Mouse (Mus musculus) intestine, postnatal 0 days (tissue): ENCODE measurements at regions not wholly inside any gene's neighbourhood (a gene's known extent, or its start where the extent isn't known, plus 50 kb on each side); places are given as distances from the start of the nearest gene placed in this dataset.

ENCODE experiments used
- ATAC-seq: fragments of 200-750 bp; cut with Nextera tagmentation; 2 replicates; pipeline ENCODE4 v1.8.0; 2017; ENCODE audit warnings: mild to moderate bottlenecking, moderate TSS enrichment, moderate library complexity
- H3K27ac ChIP-seq: fragments of 300-500 bp; sonication (generic); 2 replicates; pipeline ENCODE4 v1.5.1; 2014; ENCODE audit warnings: mild to moderate bottlenecking, low read depth, low read length, moderate library complexity
- H3K27me3 ChIP-seq: fragments of 300-500 bp; sonication (generic); replicated peaks from 2 replicates; pipeline ENCODE4 v1.6.1; 2014; ENCODE audit warnings: low read length, mixed read lengths; ENCODE audit not compliant: control insufficient read depth, insufficient read depth
- H3K36me3 ChIP-seq: fragments of 300-500 bp; sonication (generic); 2 replicates; pipeline ENCODE4 v1.6.1; 2014; ENCODE audit warnings: mild to moderate bottlenecking, moderate library complexity; ENCODE audit not compliant: control insufficient read depth, insufficient read depth
- H3K4me1 ChIP-seq: fragments of 300-500 bp; sonication (generic); replicated peaks from 2 replicates; pipeline ENCODE4 v1.6.1; 2014; ENCODE audit warnings: antibody characterized with exemption, low read length, mixed read lengths; ENCODE audit not compliant: control insufficient read depth, insufficient read depth
- H3K4me2 ChIP-seq: fragments of 300-500 bp; sonication (generic); replicated peaks from 2 replicates; pipeline ENCODE4 v1.6.1; 2014; ENCODE audit warnings: low read depth, mild to moderate bottlenecking, moderate library complexity
- H3K4me3 ChIP-seq: fragments of 300-500 bp; sonication (generic); 2 replicates; pipeline ENCODE4 v1.5.1; 2014; ENCODE audit warnings: low read depth, low read length
- H3K9ac ChIP-seq: fragments of 300-500 bp; sonication (generic); 2 replicates; pipeline ENCODE4 v1.6.1; 2014; ENCODE audit warnings: mild to moderate bottlenecking, low read depth, low read length
- H3K9me3 ChIP-seq: fragments of 300-500 bp; sonication (generic); 2 replicates; pipeline ENCODE4 v1.6.1; 2016; ENCODE audit warnings: mixed run types; ENCODE audit not compliant: control insufficient read depth
- CTCF ChIP-seq: sonication (generic); IDR thresholded peaks from 2 replicates; pipeline ENCODE4 v1.5.1; 2016; ENCODE audit warnings: low read depth, mild to moderate bottlenecking, control low read depth, antibody characterized with exemption, moderate library complexity
- WGBS: fragments of 180-500 bp; shearing (Covaris S2); extraction: QIAGEN DNeasy Blood & Tissue Kit; methylation state at CpG from one replicate; pipeline ENCODE4 v1.1.7; 2014; 5-methylcytosine and 5-hydroxymethylcytosine counted together

DNA sequence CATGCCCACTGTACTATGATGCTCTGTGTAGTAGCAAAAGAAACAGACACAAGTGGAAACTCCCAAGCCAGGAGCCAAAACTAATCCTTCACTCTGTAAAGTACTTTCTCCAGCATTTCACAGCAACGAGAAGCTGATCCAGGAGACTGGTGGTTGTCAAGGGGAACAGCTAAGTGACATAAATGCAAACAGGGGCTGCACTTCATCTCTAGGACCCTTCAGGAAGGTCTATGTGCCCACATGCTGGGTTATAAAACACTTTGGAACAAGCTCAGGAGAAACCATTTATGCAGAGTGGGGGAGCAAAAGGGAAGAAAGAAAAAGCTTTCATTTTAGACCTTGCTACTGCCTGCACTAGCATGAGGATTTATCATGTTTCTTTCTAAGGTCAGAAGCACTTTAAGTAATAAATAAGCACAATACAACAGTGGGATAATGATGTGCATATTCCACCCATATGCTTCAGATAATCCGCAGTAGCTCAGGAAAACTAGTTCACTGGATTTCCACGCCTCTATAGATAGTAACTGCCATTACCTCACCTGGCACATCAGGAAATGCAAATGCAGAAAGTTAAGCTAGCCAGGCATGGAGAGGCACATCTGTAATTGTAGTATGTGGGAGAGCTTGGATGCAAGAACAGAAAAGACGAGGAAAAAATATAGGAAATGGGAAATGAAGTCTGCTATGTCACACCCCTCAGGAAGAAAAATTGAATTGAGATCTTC, 73.6 kb upstream of the Arhgap18 start:
- no peak overlapping the region for H3K9ac ChIP-seq
- H3K4me2 ChIP-seq = no peak overlapping the region
- no peak overlapping the region for H3K27ac ChIP-seq
- no peaks in the 10 kb centered on the region for H3K36me3 ChIP-seq
- no peaks in the 10 kb centered on the region for H3K9me3 ChIP-seq
- no peaks in the 10 kb centered on the region for H3K4me1 ChIP-seq
- H3K4me3 ChIP-seq = no peak overlapping the region
- WGBS = 38% methylated on average over 4 of the region's 4 CpGs
- no peak for TF ChIP-seq CTCF
- no peak for ATAC-seq
- no peaks in the 10 kb centered on the region for H3K27me3 ChIP-seq

DNA sequence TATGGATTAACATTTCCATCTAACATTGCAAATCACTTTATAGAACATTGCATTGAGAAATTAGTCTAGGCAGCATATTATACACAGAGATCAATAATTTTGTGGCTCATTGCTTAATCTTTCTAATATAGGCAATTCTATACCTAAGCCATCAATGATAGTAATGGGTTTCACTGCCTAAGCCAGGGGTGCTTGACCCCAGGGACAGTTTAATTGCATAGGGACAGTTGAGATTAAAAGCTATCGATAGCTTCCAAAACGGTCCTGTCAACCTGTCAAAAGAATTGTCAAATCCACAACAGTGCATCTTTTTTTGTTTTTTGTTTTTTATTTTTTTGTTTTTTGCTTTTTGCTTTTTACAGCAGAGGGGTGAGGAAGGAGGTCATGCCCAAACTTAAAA, 58.5 kb upstream of the Arhgap18 start:
- no peak overlapping the region for H3K27ac ChIP-seq
- H3K4me1 ChIP-seq = no peaks in the 10 kb centered on the region
- peak overlapping the region; percentile 61; the same call in 1 of the 2 replicates for H3K4me2 ChIP-seq
- 0 out of 2 replicates have a peak overlapping the region, but pooled peaks have one; percentile 26 for H3K4me3 ChIP-seq
- ATAC-seq = no peak
- H3K36me3 ChIP-seq = no peaks in the 10 kb centered on the region
- 82% methylated on average over 2 of the region's 2 CpGs for WGBS
- no peak for TF ChIP-seq CTCF
- H3K27me3 ChIP-seq = no peaks in the 10 kb centered on the region
- no peaks in the 10 kb centered on the region for H3K9me3 ChIP-seq
- H3K9ac ChIP-seq = no peak overlapping the region

DNA sequence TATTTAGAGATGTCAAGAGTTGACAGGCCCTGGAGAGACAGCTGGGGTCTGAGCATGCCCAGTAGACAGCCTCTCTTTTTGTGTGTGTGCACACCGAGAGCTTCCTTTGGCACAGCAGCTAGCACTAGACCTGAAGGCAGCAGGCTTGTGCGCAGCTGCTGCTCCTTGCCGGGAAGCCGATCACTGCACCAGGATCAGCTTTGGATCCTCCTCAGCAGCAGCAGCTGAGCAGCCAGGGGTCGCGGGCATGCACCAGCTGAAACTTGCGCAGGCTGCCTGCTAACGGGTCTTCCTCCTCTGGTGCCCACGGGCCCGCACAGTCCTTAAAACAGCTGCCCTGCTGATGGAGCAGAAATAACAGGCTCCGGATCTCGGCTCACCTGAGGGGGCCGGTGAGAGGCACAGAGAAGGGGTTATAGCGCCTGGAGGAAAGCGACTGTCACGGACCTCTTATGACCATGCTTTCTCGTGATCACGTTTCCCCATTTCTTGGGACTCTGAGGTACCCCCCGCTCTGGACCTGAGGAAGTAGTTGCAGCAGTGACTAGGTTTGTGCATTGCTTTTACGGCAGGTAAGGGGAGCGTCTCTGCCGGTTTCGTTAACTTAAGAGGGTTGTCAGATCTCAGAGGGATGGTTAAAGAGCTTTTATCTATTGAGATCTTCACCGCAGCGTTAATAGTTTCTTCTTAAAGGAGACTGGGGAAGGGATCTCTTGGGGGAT, 57.8 kb upstream of the Arhgap18 start:
- peak overlapping the region; percentile 26 for H3K4me3 ChIP-seq
- H3K36me3 ChIP-seq = no peaks in the 10 kb centered on the region
- no peaks in the 10 kb centered on the region for H3K27me3 ChIP-seq
- H3K9ac ChIP-seq = no peak overlapping the region
- H3K4me1 ChIP-seq = no peaks in the 10 kb centered on the region
- peak overlapping the region; percentile 61 for H3K4me2 ChIP-seq
- no peak for TF ChIP-seq CTCF
- ATAC-seq = no peak
- H3K27ac ChIP-seq = no peak overlapping the region
- no peaks in the 10 kb centered on the region for H3K9me3 ChIP-seq
- WGBS = 5% methylated on average over 25 of the region's 25 CpGs
